Mouse (Mus musculus): Measurements from ENCODE around the gene Slc29a1.

Gene Slc29a1

DNA sequence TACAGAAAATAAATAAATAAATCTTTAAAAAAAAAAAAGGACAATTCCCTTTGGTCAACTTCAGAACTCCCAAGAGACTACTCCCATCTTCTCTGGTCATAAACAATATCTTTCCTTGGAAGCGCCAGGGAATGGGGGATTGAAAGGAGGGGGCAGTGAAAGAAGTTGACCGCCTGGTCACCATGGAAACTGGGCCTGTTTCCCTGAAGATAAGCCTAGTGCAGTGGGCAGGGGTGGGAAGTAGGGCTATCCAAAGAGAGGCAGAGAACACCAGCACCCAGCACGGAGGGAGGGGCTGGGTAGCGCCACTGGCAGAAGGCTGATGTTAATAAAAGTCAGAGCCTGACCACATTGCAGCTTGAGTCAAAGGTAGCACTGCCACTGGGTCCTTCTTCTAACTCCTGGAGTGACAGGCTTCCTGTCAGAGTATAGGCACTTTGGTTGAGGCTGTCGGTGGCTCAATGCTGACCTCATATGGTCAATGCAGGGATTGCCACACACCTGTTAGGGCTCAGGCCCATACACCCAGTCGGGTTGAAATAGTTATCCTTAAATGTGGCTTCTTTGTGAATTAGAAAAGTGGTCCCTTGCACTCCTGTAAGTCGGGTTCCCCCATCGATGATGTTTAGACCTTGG is 47.5 kb downstream of the Slc29a1 start:
- peak; percentile 55 to 72 for DNase-seq (ENCODE audit: low spot score in 2 of 2)

DNA sequence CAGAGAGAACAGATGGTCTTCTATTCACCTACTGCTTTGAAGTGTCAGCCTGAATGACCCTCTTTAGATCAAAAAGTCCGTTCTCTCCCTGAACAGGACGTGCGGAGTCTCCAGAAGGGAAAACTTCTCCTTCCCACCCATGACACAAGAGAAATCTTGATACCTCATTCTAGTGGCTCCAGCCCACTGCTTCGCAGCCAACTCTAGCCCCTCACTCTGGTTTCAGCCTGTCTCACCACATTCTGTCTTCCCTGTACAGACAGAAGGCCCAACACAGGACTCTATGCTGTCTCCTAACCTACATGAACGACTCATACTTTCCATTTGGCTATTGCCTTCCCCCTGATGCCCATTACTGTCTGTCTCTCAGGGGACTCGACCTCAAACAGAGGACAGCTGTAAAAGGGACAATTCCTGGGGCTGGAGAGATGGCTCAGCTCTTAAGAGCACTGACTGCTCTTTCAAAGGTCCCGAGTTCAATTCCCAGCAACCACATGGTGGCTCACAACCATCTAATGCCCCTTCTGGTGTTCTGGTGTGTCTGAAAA is 48.1 kb downstream of the Slc29a1 start:
- DNase-seq (ENCODE audit: low spot score in 2 of 2) = no peak

DNA sequence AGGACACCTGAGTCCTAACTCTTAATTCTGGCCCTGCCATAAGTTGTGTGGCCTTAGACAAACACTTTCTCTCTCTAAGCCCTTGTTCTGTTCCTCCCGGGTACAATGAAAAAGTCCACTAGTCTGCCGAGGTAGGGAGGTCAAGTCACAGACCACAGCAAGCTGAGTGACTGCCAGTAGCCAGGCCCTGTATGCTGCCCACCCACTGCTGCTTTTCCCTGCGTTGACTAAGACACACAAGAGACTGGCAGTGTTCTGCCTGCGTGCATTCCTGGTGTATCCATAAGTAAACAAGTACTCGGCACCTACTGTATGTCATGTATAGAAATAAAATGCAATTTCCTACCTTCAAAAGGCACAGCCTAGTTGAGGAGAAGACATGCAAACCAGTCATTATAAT is 49.2 kb downstream of the Slc29a1 start:
- no peak for DNase-seq (ENCODE audit: low spot score in 2 of 2)

DNA sequence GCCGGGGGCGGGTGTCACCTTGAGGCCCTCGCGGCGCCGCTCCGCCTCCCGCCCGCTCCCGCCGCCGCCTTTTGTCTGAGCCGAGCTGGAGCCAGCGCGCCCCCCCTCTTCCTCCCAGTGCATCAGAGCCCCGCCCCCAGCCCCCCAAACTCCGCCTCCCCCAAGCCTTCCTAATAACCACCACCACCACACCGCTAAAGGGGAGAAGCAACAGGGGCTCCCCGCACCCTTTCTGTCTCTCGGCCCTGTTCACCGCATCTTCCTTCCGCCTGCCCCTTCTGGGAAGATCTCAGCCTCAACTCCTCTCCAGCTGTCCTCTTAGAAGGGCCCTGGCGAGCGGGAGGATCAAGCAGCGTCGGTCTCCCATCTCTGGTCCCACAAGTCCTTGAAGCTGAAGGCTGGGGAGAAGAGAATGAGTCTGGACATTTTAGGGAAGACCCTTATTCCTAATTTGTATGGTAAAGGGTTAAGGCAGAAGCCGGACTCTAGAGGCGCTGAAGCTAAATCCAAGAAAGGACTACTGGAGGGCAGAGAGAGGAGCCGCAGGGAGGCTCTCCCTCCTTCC is 49.7 kb downstream of the Slc29a1 start, which contains the start of gene Tmem151b:
Gene Tmem151b, minus strand, starts transcription at position 61 of the 565 bp plus-strand sequence.
- no peak for DNase-seq (ENCODE audit: low spot score in 2 of 2)

DNA sequence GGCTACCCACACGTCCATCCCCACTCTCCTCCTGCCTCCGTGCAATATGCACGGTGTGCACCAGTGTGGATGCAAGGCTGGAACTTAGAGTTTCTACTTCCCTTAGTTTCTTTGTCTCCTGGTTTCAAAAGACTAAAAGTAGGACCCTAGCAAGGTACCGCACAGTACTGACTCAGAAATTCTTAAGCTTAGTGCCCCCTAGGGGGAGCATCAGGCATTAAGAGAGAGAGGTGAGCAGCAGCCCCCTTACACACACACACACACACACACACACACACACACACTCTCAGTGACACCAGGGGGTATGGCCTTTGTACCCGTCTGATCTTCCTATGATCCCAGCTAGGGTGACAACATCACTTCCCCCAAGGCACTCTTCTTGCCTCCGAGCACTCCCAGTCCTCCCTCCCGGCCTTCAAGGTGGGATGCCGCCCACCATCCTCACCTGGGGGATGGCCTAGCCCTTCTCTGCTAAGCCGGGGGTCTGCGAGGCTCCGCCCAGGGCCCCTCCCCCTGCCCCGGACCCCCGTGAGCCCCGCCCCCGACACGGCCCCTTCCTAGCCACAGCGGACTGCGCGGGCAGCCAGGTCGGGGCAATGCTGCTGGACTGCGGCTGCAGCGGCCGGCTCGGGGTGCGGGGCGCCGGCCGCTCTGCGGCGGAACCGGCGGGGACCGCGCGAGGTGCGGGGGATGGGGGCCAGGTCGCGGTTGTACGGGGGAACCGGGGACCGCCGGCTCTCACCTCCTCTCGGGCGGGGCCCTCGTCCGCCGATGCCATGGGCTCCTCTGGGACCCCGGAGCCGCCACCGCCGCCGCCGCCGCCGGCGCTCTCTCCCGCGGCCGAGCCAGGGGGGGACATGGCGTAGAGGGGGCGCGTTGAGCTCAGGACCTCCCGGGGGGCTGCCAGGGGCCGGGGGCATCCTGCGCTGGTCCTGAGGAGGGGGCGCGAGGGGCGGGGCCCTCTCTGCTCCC is 50.6 kb downstream of the Slc29a1 start:
- no peak for DNase-seq (ENCODE audit: low spot score in 2 of 2)

DNA sequence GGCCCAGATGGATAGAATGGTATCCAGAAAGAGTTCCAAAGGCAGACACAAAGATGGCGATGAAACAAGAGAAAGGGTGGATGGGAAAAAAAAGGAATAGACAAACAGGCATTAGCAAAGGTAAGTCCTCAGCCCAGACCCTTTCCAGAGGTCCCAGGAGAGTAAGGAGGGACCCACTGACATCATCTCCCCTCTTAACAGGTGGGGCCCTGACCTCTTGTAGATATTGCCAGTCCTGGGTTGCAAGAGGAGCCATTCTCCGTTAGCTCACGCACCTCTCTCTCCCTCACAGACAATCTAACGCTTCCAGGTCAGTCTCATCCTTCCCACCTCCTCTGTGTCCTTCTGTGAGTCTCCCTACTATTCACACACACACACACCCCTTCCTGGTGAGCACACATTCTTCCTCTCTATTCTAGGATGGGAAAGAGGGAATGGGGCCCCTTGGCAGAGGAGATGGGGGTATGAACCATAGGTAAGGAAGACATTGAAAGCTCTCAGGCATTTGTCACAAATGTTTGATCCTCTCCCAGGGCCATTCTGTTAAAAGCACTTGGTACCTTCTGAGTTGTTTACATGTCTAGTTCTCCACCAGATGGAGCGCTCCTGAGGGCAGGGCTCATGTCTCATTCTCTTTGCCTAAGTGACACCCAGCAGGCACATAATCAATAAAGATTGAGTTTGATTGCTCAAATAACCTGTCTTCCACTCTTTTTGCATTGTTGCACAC is 51.8 kb downstream of the Slc29a1 start:
- DNase-seq (ENCODE audit: low spot score in 2 of 2) = no peak

DNA sequence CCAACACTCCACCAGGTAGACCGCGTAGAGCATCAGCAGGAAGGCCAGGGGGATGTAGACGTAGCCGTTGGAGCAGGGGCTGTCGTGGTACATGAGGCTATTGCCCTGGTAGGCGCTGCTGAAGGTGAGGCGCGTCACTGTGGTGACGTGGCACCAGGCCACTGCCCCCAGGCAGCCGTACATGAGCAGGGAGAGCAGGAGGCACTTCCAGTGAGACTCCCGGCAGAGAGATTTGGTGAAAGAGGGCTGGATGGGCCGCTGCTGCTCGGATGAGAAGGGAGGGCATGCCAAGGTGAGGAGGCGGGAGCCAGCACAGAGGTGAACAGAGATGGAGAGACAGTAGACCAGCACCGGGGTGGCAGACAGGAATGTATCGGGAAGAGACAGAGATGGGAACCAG is 52.5 kb downstream of the Slc29a1 start:
- DNase-seq (ENCODE audit: low spot score in 2 of 2) = no peak

DNA sequence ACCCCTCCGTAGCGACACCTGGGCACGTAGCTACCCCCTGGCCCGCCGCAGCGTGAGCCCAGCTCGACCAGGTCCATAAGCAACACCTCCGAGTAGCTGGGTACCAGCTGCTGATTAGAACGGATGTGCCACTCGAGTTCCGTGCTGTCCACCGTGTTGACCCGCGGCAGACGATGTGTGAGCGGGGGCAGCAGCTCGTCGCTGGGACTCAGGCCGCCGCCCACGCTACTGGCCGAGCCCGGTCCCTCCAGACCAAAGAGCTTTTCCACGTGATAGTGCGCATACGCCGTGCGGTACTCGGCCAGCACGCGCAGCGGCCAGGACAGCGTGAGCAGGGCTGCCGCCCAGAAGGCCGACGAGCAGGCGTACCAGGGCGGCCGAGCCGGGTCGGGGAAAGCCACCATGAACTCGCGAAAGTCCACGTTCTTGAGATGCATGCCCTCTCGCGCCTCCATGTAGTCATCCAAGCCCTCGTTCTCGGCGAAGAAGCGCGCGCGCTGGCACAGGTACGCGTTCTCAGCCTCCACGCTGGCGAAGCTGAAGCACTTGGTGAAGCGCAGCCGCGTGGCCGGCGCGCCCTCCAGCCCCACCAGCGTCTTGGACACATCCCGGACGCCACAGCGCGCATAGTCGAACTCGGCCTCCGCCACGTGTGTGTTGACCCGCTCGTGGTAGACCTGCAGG is 54.0 kb downstream of the Slc29a1 start:
- no peak for DNase-seq (ENCODE audit: low spot score in 2 of 2)

DNA sequence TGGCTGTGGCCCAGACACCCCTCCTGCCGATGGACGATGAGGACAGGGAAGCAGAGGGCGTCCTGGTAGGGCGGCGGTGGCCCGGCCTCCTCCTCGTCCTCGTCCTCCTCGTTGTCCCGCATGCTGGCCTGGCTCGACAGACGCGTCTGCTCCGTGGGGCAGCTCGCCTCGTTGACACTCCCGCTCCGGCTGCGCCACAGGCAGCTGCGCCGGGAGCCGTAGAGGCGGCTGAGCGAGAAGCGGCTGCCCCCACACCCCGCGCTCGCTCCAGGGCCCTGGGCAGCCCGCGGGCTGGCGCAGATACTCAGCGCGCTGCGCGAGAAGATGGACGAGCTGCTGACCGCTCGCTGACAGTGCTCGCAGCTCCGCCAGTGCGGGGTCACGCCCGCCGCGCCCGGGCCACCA is 54.5 kb downstream of the Slc29a1 start:
- no peak for DNase-seq (ENCODE audit: low spot score in 2 of 2)

DNA sequence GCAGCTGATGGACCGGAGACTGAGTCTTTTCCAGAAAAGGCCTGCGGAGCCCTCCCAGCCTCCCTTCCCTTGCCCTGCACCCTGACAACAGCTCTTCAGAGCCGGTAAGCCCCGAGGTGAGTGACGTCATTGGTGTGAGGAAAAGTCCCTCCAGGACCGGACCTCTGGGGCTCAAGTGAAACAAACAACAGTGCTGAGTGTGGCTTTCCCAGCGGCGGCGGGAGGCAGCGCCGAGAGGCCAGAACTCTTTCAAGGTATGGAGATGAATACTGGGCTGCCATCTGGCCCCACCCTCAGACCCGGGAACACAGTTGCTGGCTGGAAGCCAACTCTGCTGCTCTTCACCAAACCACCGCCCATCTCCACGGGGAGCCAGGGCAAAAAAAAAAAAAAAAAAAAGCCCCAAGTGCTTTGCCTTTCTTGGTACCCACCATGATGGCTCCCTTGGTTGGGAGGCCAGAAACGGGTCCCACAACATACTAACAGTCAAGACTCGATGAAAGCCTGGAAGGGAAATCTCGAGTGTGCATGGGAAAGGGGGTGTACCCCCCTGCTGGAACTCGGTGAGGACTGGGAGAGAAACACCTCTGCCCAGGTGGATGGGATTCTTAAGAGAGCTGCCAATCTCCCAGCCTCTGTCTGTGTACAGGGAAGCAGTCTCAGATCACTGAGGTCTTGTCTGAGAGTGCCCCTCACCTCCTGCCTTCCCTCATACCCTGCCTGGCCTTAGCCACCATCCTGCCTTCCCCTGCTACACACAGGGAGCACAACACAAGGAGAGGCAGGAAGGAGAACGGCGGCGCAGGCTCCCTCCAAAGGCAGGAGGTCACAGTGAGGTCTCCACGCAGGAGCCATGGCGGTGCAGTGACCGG is 55.2 kb downstream of the Slc29a1 start:
- no peak for DNase-seq (ENCODE audit: low spot score in 2 of 2)

DNA sequence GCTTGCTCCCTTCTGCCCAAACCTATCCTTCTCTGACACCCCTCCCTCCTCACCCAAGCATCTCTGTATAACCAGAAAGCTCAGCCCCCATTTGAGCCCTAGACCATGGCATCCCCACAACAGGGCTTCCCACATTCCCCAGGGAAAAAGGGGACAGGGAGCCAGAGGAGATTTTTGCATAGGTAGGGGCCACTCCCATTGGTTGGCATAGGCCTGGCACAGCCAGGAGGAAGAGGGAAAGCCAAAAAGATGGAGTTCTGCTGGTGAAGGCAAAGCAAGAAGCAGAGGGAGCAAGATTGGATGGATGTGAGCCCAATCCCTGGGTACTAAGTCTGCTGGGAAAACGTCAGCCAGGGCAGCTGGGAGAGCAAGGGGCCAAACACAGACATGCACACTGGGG is 56.3 kb downstream of the Slc29a1 start:
- no peak for DNase-seq (ENCODE audit: low spot score in 2 of 2)

DNA sequence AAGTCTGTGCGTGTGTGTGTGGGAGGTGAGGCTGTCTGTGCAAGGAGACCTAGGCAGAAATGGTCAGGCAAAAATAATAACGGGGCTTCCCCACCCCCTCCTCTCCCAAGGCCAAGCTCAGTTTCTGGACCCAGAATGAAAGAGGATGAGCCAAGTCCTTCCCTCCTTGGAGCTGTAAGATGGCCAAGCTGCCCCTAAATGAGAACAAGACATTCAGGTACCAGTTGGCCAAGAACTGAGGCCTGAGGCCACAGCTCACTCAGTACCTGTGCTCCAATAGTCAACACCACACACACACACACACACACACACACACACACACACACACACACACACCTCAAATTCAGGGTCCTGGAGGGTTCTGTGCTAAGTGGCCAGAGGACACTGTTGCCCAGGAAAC is 56.7 kb downstream of the Slc29a1 start:
- no peak for DNase-seq (ENCODE audit: low spot score in 2 of 2)

DNA sequence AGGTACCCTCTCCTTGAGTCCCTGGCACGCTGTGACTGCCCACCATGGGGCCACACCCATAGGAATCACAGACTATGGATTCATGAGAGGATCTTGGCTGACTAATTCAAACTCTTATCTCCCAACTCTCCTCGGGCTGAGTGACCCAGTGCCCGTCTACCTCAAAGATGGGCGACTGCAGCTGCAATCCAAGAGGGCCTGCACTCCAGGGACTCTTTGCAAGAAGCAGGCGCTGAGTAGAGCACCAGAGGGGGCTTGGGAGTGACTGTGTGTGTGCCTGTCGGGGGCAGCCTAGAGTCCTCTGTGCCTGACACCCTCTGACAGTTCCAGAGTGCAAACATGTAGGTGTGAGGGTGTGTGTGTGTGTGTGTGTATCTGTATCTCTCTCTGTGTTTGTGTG is 57.3 kb downstream of the Slc29a1 start:
- no peak for DNase-seq (ENCODE audit: low spot score in 2 of 2)

DNA sequence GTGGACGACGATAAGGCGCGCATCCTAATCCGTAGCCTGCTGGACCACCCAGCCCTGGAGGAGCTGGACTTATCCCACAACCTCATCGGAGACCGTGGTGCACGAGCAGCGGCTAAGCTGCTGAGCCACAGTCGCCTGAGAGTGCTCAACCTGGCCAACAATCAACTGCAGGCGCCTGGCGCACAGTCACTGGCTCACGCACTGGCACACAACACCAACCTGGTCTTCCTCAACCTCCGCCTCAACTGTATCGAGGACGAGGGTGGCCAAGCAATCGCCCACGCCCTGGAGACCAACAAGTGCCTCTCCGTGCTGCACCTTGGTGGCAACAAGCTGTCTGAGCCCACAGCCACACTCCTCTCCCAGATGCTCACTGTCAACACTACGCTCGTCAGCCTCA is 59.7 kb downstream of the Slc29a1 start:
- no peak for DNase-seq (ENCODE audit: low spot score in 2 of 2)

DNA sequence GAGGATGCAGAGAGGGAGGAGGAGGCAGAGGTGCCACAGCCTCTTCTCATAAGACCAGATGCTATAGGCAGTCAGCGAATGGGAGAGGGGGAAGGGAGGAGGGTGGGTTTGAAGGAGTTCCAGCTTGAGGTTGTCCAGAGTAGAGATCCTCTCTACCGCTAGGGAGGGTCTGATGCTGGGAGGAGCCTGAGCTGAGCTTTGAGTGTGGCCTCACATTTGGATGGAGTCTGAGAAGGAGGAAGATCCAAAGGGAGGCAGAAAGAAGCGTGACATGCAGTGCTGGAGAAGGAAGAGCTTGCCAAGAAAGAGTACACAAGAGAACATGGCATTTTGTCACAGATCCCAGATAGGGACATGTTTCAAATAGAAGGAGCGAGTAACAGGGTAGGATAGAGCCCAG is 61.0 kb downstream of the Slc29a1 start:
- no peak for DNase-seq (ENCODE audit: low spot score in 2 of 2)

DNA sequence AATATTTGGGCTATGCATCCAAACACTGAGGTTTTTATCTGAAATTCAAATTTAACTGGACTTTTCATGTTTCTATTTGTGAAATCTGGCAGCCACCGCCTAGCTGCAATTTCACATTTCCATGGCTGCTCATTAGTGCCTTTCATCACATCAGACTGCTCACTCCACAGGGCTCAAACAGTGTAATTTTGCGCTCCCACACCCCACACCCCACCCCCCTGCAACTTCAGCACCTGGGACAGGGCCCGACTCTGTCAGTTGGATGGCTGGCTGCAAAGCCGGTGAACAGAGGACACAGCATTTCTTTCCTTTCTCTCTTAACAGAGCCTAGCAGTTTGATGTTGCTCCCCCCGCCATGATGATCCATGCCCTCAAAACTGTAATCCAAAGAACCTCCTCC is 63.1 kb downstream of the Slc29a1 start:
- no peak for DNase-seq (ENCODE audit: low spot score in 2 of 2)

Data from spleen, postnatal 14 days (tissue).